Mouse (Mus musculus) megakaryocyte, adult 5-6 weeks (primary cell): ENCODE results near the gene Pdcd2l. TPM values are rescaled to one million over a fixed set of nuclear protein-coding genes. Genes with fewer than 3 reads are reported as not detected.

Experiments
- ATAC-seq: 2 replicates; pipeline ENCODE4 v1.8.0; 2016; ENCODE audit warnings: mild to moderate bottlenecking, inconsistent platforms; ENCODE audit not compliant: poor library complexity, severe bottlenecking
- total RNA-seq, 2 experiments: library from RNA; stranded (forward) in 1 of 2; stranded (reverse) in 1 of 2; fragments of 153-499, 151-499 nt in 1 of 2; fragments of 221-1000, 200-1000 nt in 1 of 2; gene quantifications; 2 replicates each; pipeline versions ENCODE4 v1.2.3 to v1.2.4; 2015 to 2017

Gene Pdcd2l
- total RNA-seq (2015), result 26.1 and 30.6 TPM in 2 replicates
- total RNA-seq (2017), result 33.9 and 37.0 TPM in 2 replicates

DNA sequence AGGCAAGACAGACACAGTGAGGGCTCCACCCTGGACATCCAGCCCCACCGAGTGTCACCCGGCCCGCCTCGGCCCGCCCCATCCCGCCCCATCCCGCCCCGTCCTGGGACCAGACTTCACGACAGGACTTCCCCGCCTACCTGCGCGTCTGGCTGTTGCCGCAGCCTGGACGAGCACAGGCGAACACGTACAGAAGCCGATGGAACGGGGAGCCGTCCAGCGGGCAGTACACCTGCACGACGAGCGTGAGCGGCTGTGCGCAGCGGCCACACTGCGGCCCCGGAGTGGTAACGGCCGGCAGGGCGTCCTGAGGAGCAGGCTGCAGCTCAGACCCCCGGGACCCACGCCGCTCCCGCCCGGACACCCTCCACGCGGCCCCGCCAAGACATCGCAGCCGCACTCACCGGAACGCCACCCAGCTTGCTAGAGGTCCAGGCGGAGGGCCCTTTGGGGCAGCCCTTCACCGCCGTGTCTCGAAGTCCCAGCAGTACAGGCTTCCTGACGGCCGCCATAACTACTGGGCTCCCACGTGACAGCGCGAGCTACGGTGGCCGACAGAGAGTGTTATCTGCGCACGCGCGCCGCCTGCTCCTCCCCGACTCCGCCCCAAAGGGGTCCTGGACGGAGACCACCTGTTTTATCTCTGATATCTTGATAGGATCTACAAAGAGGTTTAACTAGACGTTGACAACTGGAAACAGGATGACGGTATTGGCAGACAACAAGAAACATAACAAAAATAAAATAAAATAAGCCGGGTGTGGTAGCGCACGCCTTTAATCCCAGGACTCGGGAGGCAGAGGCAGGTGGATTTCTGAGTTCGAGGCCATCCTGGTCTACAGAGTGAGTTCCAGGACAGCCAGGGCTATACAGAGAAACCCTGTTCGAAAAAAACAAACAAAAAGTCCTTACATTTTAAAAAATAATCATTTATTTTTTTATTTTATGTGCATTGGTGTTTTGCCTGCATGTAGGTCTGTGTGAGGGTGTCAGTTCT is at the start of gene Pdcd2l:
Pdcd2l (minus strand) TSS at position 530 of the 997 bp plus-strand sequence.
- ATAC-seq, result peak; percentile 74

DNA sequence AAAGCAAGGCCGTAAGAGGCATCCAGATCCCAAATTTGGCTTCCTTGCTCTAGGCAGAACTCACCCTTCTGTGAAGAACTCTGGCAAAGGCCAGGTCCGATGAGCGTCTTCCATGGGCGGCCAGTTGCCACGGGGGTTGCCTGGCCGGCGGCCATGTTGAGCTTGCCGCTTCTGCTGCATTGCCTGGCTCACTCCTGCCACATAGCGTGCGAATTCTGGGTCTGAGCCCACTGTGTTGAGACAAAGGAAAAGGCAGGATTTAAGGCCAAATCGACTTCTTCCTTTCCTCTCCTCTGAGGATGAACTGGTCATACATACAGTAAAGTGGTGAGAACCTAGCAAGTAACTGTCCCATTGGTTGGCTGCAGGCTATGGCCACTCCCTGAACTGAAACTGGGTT is 45.7 kb upstream of the Pdcd2l start:
- ATAC-seq, result no peak

DNA sequence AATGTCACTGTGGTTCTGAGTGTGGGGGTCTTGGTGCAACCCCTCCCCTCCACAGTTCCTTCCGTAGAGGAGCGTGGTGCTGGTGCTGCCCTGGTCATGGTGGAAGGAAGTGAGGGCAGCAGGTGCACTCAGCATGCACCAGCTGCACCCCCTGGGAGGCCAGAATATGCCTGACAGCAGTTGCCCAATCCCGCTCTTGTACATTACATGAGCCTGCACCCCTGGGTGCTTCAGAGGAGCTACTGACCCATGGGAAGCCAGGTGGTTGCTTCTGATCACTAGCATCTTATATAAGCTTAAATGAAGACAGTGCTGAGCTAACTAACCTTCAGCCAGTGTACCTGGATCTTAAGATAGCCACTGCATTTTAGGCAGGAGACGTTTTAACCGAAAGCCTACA is 41.6 kb upstream of the Pdcd2l start:
- ATAC-seq, result no peak

DNA sequence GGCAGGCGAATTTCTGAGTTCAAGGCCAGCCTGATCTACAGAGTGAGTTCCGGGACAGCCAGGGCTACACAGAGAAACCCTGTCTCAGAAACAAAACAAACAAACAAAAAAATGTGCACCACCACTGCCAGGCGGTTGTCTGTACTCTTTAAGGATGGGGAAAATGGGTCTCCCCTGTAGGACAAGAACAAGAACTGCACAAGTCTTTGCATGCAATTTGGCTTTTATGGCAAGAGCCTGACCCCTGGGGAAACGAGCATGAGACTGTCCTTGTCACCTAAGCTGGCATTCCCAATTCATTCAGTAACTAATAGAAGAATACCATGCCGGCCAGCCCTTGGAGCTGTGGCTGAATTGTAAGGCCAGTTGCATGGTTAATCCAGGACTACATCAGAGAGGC is 39.1 kb upstream of the Pdcd2l start:
- no peak for ATAC-seq

DNA sequence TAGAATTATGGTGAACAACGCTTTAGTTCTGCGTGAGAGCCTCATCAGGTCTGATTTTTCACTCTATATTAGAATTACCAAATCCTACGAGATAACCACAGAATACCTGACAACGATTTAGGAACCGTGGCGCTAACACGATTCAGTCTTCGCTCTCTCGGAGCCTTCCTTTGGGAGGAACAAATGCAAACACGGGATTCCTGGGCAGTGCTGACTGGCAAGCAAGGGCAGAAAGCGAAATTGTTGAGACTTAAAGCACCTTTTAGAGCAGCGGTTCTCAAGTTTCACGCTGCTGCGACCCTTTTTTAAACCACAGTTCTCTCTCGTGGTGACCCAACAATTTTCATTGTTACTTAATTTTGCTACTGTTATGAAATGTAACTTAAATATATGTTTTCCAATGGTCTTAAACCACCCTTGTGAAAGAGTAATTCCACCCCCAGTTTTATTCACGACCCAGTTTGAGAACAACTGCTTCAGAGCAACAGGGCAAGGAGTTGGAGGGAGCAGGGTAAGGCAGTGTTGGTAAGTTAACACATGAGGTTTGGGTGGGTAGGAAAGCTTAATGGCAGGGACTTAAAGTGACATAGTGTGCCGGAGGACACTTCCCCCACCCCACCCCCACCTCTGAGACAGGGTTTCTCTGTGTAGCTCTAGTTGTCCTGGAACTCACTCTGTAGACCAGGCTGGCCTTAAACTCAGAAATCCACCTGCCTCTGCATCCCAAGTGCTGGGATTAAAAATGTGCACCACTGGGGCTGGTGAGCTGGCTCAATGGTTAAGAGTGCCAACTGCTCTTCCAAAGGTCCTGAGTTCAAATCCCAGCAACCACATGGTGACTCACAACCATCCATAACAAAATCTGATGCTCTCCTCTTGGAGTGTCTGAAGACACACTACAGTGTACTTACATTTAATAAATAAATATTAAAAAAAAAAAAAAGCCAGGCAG is 38.4 kb upstream of the Pdcd2l start:
- ATAC-seq, result no peak

DNA sequence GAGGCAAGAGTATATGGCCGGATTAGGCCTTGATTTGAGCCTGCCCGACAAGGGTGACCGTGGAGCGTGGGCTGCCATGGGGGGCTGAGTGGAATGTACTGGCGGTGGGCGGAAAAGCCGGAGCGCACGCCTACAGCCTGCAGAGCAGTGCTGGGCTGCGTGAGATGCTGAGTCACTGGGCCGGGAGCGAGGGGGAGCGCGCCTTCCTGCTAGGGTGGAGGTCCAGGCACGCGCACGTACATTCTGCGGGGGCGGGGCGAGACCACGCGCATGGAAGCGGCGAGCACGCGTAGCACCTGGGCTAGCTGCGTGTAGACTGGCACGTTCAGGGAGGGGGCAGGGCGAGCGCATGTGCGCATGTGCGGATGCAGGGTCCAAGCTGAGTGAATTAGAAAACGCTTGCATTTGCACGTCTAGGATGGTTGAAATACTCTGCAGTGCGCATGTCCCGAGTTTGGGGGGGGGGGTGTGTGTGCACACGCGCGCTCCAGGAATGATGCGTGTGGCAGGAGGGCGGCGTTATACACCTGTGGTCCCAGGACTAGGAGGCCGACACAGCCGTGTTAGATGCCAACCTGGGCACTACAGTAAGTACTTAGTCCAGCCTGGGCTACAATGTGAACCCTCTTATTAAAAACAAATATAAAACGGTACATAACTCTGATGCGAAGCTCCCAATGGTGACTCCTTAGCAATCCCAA is 37.6 kb upstream of the Pdcd2l start:
- ATAC-seq, result peak; percentile 86

DNA sequence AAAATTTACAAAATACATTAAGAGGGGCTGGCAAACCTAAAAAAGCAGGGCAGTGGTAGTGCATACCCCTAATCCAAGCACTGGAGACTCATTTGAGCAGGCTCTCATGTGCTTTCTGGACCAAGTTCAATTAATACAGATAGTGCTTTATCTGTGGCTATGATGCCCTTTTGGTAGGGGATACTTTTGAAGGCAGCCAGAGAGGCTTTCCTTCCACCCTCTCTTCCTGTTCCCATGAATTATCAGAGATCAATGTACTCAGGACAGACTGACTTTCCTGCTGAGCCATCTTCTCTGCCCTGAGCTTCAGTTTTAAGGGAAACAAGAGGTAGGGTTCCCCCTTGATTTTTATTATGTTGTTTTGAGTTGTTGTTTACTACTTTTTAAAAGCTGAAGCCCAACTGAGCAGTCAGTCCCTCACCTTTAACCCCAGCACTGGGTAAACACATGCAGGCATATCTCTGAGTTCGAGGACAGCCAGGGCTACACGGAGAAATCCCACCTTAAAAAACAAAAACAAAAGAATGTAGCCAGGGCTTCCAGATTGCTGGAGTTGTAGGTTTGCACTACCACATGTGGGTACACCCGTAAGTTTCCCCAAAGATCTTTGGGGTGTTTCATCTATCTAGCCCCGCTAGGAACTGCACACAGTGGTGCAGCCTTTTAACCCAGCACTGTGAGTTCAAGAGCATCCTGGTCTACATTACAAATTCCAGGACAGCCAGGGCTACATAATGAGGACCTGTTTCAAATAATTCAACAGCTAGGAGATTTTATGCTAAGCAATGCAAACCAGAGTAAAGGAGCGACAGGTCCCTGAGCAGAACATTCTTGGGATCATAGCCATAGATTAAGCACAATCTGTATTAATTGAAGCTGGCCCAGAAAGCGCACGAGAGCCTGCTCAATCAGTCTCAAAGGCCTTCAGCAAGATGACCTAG is 36.6 kb upstream of the Pdcd2l start:
- ATAC-seq, result no peak

DNA sequence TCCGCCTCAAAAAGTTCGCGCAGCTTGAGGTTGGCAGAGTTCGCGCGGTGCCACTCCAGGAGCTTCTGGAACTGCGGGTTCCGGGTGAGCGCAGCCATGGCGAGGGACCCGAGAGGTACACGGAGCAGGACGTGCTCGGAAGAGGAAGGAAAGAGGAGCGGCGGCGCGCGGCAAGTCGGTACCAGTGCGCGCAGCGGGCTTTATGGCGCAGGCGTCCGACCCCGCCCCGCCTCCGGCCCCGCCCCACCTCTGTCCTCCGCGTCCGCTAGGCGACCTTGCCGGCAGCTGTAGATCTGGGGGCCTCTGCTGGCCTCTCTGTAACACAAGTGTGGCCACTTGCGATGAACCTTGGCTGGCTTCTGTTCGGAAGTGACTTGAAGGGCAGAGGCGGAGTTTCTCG is 33.7 kb upstream of the Pdcd2l start, which contains the start of gene Gpi1:
Gpi1 (minus strand) TSS at position 221 of the 400 bp plus-strand sequence.
- ATAC-seq, result peak; percentile 70

DNA sequence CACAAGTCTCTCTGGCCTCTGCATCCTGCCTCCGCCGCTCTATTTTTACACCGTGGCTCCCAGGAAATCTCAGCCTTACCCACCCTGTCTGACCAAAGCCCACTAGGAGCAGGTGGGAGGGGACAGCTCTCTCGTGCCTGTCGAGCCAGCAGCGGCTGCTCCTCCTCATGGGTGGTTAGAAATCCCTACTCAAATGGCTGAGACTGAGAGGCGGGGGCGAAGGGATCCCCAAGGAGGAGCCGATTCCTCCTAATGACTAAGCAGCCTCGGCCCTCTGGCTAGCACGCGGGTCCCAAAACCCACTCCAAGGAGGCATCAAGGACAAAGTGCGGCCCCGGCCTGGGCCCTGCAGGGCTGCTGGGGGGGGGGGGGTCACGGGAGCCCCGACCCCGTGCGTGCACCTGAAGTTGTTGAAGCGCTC is 33.2 kb upstream of the Pdcd2l start:
- no peak; the same call in 1 of the 2 replicates for ATAC-seq

DNA sequence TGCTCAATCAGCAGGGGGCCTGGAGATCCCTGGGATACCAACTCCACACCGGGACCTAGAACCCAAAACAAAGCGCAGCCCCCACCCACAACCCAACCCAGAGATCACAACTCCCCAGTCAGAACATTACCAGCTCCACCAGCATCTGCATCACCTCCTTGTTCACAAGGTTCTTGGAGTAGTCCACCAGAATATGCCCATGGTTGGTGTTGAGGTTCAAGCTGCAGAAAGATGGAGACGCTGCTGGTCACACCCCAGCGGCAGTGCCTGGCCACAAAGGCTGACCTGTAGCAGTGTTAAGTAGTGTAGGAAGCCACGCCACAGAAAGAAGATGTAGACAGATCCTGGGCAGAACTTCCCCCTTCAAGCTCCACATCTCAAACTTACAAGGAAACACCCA is 32.7 kb upstream of the Pdcd2l start:
- ATAC-seq, result peak; percentile 11; the same call in 1 of the 2 replicates

DNA sequence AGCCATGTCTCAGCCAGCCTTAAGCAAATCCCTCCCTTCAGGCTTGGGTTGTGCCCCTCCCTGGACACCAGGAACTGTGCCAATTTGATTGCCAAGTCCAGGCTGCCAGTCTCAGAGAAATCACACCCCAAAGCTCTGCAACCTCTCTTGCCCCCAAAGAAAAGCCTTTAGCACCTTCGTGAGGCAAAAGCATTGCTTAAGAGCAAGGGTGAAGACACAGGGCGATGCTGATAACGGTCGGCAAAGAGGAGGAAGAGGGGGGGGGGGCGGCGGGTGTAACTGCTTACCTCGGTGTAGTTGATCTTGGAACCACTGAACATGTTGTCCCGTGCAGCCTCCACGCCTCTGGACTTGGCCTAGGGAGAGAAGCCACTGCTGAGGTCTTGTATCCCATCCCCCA is 32.2 kb upstream of the Pdcd2l start:
- ATAC-seq, result peak; percentile 30

DNA sequence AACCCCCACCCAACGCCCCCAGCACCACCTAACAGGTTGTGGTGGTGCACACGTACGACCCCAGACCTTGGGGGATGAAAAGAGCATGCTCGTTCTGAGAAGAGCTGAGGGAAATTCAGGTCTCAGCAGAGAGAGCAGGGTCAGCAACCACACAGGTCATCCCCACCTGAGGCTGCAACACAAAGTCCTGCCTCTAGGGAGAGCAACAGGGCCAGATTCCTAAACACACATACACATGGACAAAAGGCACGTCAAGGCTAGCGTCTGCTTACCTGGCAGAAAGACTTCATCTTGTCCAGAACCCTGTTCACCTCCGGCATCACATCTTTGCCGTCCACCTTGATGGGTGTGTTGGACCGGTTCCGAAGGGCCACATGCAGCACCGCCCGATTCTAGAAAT is 30.4 kb upstream of the Pdcd2l start:
- no peak for ATAC-seq

DNA sequence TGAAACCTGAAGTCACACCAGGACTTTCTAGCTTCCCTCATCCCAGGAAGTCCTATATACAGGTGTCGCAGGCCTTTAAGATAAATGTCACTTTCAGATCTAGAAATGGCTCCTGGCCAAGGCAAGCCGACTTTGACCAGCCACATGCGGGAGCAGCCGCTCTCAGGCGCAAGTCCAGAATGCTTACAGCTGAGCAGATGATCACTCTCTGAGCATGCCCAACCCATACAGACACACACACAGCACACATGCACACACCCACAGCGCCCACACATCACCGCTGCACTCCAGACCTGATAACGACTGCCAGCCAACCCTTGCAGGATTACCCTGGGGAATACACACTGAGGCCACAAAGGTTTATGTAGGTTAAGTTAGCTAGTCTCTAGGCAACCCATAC is 29.6 kb upstream of the Pdcd2l start:
- ATAC-seq, result no peak

DNA sequence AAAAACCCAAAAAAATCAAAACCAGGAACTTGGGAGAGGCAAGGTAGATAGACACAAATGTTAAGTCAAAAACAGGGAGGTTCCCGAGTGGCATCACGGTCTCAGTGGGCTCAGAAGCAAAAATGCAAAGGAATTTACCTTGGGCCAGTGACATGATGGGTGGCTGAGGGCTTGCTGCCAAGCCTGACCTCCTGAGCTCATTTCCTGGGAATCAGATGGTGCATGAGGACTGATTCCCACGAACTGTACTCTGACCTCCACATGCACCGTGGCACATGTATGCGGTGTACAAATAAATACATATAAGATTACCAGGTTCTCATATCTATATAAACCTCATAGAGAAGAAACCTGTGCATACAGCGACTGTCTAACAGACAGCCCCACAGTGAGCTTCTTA is 27.8 kb upstream of the Pdcd2l start:
- no peak for ATAC-seq

DNA sequence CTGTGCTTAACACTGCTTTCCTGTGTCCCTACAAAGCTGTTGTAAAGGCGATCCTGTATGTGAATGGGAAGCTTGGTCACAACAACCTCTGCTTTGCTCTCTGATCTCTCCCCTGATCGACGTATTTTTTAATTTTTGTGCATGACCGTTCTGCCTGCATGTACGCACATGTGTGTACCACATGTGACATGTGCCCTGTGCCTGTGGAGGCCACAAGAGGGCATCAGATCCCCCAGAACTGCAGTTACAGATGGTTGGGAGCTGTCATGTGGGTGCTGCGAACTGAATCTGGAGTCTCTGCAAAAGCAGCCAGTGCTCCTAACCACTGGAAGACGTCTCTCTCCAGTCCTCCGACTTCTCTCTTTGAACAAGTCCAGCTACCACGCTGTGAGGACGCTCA is 25.9 kb upstream of the Pdcd2l start:
- no peak for ATAC-seq

DNA sequence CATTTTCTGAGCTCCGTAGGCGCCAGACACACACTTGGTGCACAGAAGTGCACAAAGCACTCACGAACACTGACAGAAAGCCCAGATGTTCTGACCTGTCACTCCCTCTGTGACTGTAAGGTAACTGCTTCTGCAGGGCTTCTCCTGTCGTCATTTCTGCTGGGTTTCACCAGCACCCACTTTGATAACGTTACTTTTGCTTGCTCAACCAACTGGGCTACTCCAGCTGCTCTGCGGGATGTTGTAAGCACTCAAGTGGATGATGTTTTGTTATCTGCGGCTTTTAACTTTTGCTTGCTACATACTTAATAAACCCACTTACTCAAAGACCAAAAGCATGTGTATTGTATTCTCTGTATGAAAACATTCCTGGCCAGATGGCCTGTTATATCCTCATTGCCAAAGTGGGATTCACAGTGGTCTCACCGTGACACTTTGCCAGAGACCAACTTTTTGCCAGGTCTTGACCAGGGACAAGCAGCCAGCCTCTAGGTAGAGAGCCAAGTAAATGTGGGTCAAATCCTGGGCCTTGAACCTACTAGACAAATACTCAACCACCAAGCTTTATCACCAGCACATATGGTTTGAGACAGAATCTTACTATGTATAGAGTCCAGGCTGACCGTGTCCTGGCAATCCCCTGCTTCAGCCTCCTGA is 25.3 kb upstream of the Pdcd2l start:
- ATAC-seq, result peak; percentile 89

DNA sequence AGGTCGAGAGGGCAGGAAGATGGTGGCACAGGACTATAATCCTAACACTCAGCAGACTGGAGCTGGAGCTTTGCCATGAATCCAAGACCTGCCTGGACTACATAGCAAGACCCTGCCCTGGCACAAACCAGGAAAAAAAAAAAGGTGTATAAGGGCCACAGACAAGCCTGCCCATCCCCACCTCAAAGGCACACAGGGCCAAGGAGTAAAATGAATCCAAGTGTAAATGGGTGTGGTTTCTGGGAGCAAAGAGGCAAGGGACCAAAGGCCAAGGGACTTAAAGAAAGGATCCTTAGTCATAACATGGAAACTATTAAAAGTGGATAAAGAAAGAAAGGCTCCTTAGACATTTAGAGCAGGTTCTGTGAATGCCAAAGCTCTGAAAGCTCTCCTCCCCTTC is 22.0 kb upstream of the Pdcd2l start:
- no peak for ATAC-seq

DNA sequence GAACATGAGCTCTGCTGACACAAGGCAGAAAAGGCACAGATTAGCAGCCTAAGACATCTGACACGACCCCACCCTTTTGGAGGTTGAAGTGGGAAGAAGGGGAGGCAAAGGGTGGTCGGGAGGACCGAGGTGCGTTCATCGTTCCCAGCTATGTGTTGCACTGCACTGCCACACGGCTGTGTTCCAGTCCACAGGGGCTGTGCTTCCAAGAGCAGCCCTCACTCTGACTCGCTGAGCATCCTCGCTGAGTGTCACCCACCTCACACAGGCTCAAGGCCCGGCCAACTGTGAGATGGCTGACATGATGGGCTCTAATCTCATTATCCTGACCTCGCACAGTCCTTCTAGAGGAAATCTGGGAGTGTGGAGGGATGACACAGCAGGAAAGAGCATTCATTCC is 20.0 kb upstream of the Pdcd2l start:
- no peak for ATAC-seq

DNA sequence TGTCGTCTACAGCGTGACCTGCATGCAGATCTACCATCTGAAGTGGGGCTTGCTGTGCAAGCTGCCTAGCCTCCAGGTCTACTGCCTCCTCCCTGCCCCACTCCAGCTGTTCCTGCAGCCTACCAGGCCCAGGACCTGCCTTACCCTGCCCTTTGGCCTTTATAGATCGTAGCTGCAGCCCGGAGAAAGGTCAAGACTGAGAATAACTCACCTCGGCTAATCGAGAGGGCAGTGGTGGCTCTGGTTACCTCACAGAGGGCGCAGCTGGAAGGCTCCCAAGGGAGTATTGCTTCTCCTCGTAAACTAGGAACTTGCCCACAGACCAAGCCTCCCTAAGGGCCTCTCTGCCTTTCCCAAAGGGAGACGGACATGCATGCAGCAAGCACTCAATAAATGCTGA is 19.0 kb upstream of the Pdcd2l start:
- ATAC-seq, result no peak
